ENCODE assay signal across 8 mouse cellular contexts in genomic region chr8:109464451-109464891, GRCm38 (mm10). TPM values are rescaled to one million over a fixed set of nuclear protein-coding genes. Genes with fewer than 3 reads are reported as not detected.
DNase-seq lines count a peak whose midpoint lies in the region; ATAC-seq and TF ChIP-seq lines count a peak whose summit lies in the region.

No protein-coding gene starts in this region.

- no peaks in the 10 kb centered on the region for H3K4me1 ChIP-seq in kidney, adult 2 months (ENCODE audit: control insufficient read depth, insufficient read depth, low read length)
- H3K4me1 ChIP-seq in embryonic facial prominence, embryonic 10.5 days: peaks cover 32% of the 10 kb centered on the region
- peaks cover 51% of the 10 kb centered on the region for H3K4me1 ChIP-seq in hindbrain, embryonic 12.5 days
- peaks cover 21% of the 10 kb centered on the region for H3K4me1 ChIP-seq in neural tube, embryonic 11.5 days (ENCODE audit: control insufficient read depth, insufficient read depth, low read length)

- H3K9me3 ChIP-seq in embryonic facial prominence, embryonic 10.5 days: no peaks in the 10 kb centered on the region
- H3K9me3 ChIP-seq in hindbrain, embryonic 12.5 days (replicated peaks): no peaks in the 10 kb centered on the region
- no peaks in the 10 kb centered on the region for H3K9me3 ChIP-seq in neural tube, embryonic 11.5 days (ENCODE audit: control insufficient read depth, low read length)

- H3K36me3 ChIP-seq in kidney, adult 2 months (ENCODE audit: control insufficient read depth, insufficient read depth, low read length): no peaks in the 10 kb centered on the region
- no peaks in the 10 kb centered on the region for H3K36me3 ChIP-seq in embryonic facial prominence, embryonic 10.5 days (replicated peaks)
- H3K36me3 ChIP-seq in hindbrain, embryonic 12.5 days: no peaks in the 10 kb centered on the region
- no peaks in the 10 kb centered on the region for H3K36me3 ChIP-seq in neural tube, embryonic 11.5 days (ENCODE audit: control insufficient read depth, insufficient read depth, low read length)

- no peak overlapping the region for H3K4me3 ChIP-seq in kidney, adult 2 months (ENCODE audit: insufficient read depth, low read depth, low read length)
- peak overlapping the region; percentile 31; the same call in 1 of the 2 replicates for H3K4me3 ChIP-seq in embryonic facial prominence, embryonic 10.5 days
- no peak overlapping the region for H3K4me3 ChIP-seq in hindbrain, embryonic 12.5 days
- H3K4me3 ChIP-seq in neural tube, embryonic 11.5 days (ENCODE audit: low read depth, low read length): no peak overlapping the region

- DNase-seq in kidney, adult 2 months: peak; percentile 2
- no peak for DNase-seq in kidney, postnatal 25 days
- peak; percentile 61 for DNase-seq in embryonic facial prominence, embryonic 10.5 days (ENCODE audit: low spot score)
- DNase-seq in left cerebral cortex, adult 9 months (ENCODE audit: low spot score in 2 of 2): peak; percentile 67 to 71
- DNase-seq in neural tube, embryonic 11.5 days (ENCODE audit: low spot score): peak; percentile 63
- no peak for DNase-seq in ovary, postnatal 36 days (ENCODE audit: low spot score)
- DNase-seq in urinary bladder, adult 18-20 months (ENCODE audit: low spot score in 2 of 2): no peak

- WGBS in kidney, adult 2 months: 32% methylated on average over 15 of the region's 15 CpGs
- WGBS in embryonic facial prominence, embryonic 10.5 days: 53% methylated on average over 15 of the region's 15 CpGs
- WGBS in hindbrain, embryonic 12.5 days: 30% methylated on average over 15 of the region's 15 CpGs
- WGBS in neural tube, embryonic 11.5 days: 36% methylated on average over 15 of the region's 15 CpGs

- TF ChIP-seq POLR2A in kidney, adult 2 months (IDR thresholded peaks at IDR 0.05; ENCODE audit: low read depth, low read length): no peak

- H3K4me2 ChIP-seq in hindbrain, embryonic 12.5 days (replicated peaks): peak overlapping the region; percentile 39
- H3K4me2 ChIP-seq in neural tube, embryonic 11.5 days (ENCODE audit: low read depth): peak overlapping the region; percentile 31

- peak; percentile 74 for ATAC-seq in hindbrain, embryonic 12.5 days (ENCODE audit: low FRiP score)
- ATAC-seq in neural tube, embryonic 11.5 days (ENCODE audit: insufficient read depth, low FRiP score, low TSS enrichment): no peak

- TF ChIP-seq CTCF in kidney, adult 2 months (conservative IDR thresholded peaks at IDR 0.05; ENCODE audit: insufficient read depth, insufficient read length, low read depth, low read length): no peak

- no peak overlapping the region for H3K27ac ChIP-seq in kidney, adult 2 months (ENCODE audit: insufficient read depth, low read depth, low read length)
- peak overlapping the region; percentile 69 for H3K27ac ChIP-seq in embryonic facial prominence, embryonic 10.5 days (replicated peaks)
- peak overlapping the region; percentile 95 for H3K27ac ChIP-seq in hindbrain, embryonic 12.5 days
- H3K27ac ChIP-seq in neural tube, embryonic 11.5 days (ENCODE audit: low read depth, low read length): peak overlapping the region; percentile 89

- no peaks in the 10 kb centered on the region for H3K27me3 ChIP-seq in kidney, adult 2 months (replicated peaks; ENCODE audit: control insufficient read depth, insufficient read depth, low read length)
- H3K27me3 ChIP-seq in embryonic facial prominence, embryonic 10.5 days (replicated peaks; ENCODE audit: low read depth, poor library complexity, severe bottlenecking): peaks cover 11% of the 10 kb centered on the region
- H3K27me3 ChIP-seq in hindbrain, embryonic 12.5 days: 0 out of 2 replicates have a peak, but pooled peaks cover 4% of the 10 kb centered on the region
- H3K27me3 ChIP-seq in neural tube, embryonic 11.5 days (ENCODE audit: control insufficient read depth, insufficient read depth, low read length): no peaks in the 10 kb centered on the region

- no peak overlapping the region; the same call in 1 of the 2 replicates for H3K9ac ChIP-seq in hindbrain, embryonic 12.5 days
- H3K9ac ChIP-seq in neural tube, embryonic 11.5 days (ENCODE audit: low read length): peak overlapping the region; percentile 19; the same call in 1 of the 2 replicates

RNA-seq across cellular contexts. Expression of gene Pmfbp1, which starts 29.4 kb away (rescaled TPM):
- polyA plus RNA-seq in kidney, adult 2 months (2012; rRNA removed): 0.03 TPM in 1 of 2 replicates, not detected in the other
- 0.16 and 0.19 TPM in 2 replicates for polyA plus RNA-seq in embryonic facial prominence, embryonic 10.5 days (2016; fragmentation: Nextera tagmentation; extraction: Ambion mirVana)
- polyA plus RNA-seq in hindbrain, embryonic 12.5 days (2016; fragmentation: Nextera tagmentation; extraction: Ambion mirVana): 2.9 and 3.3 TPM in 2 replicates
- 1.1 and 2.1 TPM in 2 replicates for polyA plus RNA-seq in neural tube, embryonic 11.5 days (2014; fragmentation: Nextera tagmentation; extraction: Ambion mirVana)

Comparison
In these comparisons a context has a peak if more than half of its experiments do, and no peak if none do; other contexts are left out.
1. DNase-seq: peak in kidney, adult 2 months (single experiment), embryonic facial prominence, embryonic 10.5 days (single experiment), left cerebral cortex, adult 9 months (2 of 2) and neural tube, embryonic 11.5 days (single experiment); none in kidney, postnatal 25 days (0 of 2), ovary, postnatal 36 days (single experiment) and urinary bladder, adult 18-20 months (0 of 2).